Mouse (Mus musculus): Measurements from ENCODE around the gene Dera. TPM values are rescaled to one million over a fixed set of nuclear protein-coding genes. Genes with fewer than 3 reads are reported as not detected.

Dera gene
- polyA plus RNA-seq, 1 experiment, result 27.7 TPM

DNA sequence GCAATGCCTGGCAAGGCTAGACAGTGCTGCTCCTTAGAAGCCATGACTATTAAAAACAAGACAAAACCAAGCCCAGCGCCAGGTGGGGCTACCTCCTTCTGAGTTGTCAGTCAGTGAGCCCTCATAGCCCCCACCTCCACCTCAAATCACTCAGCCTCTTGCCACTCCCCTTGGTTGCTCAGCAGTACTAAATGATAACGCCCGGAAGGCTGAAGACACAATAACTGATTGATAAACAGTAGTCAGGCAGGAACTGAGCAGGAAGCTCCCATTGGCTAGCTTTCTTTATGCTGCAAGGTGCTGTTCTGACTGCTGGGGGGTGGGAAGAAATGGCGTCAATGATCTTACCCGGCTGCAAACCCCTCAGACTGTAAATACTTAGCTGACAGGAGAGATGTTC lies 37.5 kb upstream of the Dera start:
- 88% methylated on average over 5 of the region's 5 CpGs for WGBS
- H3K4me1 ChIP-seq (replicated peaks; ENCODE audit: control insufficient read depth, insufficient read depth, low read length), result no peaks in the 10 kb centered on the region
- H3K27me3 ChIP-seq (ENCODE audit: control insufficient read depth, insufficient read depth, low read length), result no peaks in the 10 kb centered on the region
- TF ChIP-seq CTCF (IDR thresholded peaks at IDR 0.05; ENCODE audit: borderline replicate concordance, control insufficient read depth, extremely low read depth, insufficient read depth, low read length, poor library complexity), result no peak
- no peak for TF ChIP-seq POLR2A (IDR thresholded peaks at IDR 0.05; ENCODE audit: control insufficient read depth, extremely low read depth, insufficient read depth, low read length, poor library complexity)
- no peak overlapping the region for H3K27ac ChIP-seq (ENCODE audit: control insufficient read depth, insufficient read depth, low read length)
- H3K36me3 ChIP-seq (ENCODE audit: control insufficient read depth, insufficient read depth, low read length), result no peaks in the 10 kb centered on the region
- no peak overlapping the region for H3K4me3 ChIP-seq (ENCODE audit: control insufficient read depth, insufficient read depth, low read length)
- no peak for DNase-seq

DNA sequence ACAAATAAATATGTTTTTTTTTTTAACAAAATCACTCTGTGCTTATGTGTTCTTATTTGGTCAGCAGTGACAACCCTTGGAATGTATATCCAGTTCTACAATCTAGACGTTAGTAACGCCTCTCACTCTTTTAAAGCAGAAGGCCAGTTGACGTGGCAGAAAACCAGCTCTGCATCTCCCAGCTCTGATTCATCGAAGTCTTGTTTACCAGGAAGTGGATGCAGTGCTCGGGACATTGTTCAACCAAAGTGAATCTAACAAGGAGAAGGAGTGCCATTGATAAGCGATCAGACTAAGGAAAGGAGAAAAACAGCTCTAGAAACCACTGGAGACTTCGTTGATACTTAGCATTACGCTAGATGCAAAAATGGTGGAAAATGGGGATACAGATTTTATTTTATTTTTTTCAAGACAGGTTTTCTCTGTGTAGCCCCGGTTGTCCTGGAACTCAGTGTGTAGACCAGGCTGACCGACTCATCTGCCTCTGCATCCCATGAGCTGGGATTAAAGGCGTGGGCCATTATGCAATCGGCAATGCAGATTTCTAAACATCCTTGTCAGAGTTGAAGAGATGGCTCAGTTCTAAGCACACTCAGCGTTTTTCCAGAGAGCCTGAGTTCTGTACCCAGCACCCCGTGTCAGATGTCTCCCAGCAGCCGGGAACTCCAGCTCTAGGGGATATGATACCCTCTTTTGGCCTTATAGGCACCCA lies 32.0 kb upstream of the Dera start:
- DNase-seq, result no peak
- 89% methylated on average over 15 of the region's 15 CpGs for WGBS
- TF ChIP-seq POLR2A (IDR thresholded peaks at IDR 0.05; ENCODE audit: control insufficient read depth, extremely low read depth, insufficient read depth, low read length, poor library complexity) (no peak), CTCF (IDR thresholded peaks at IDR 0.05; ENCODE audit: borderline replicate concordance, control insufficient read depth, extremely low read depth, insufficient read depth, low read length, poor library complexity) (no peak)
- no peaks in the 10 kb centered on the region for H3K4me1 ChIP-seq (replicated peaks; ENCODE audit: control insufficient read depth, insufficient read depth, low read length)
- H3K4me3 ChIP-seq (ENCODE audit: control insufficient read depth, insufficient read depth, low read length), result no peak overlapping the region
- no peak overlapping the region for H3K27ac ChIP-seq (ENCODE audit: control insufficient read depth, insufficient read depth, low read length)
- H3K27me3 ChIP-seq (ENCODE audit: control insufficient read depth, insufficient read depth, low read length), result no peaks in the 10 kb centered on the region
- H3K36me3 ChIP-seq (ENCODE audit: control insufficient read depth, insufficient read depth, low read length), result no peaks in the 10 kb centered on the region

DNA sequence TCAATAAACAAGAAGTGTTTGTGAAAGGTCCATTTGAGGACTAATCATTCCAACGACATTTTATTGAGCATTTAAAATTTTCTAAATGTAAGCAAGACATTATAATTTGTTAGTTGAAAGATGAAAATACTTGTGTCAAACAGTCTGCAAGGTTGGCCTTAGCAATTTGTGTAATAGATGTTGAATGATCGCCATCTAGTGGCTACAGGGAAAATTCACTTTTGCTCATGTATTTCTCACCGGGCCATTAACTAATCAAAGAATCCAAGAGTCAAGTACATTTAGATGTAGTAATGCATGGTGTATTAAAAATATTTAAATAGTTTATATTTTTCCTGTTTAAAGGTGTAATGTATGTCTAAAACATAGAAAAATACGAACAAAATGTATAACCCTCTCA lies 30.4 kb upstream of the Dera start:
- 8% methylated on average over 4 of the region's 4 CpGs for WGBS

DNA sequence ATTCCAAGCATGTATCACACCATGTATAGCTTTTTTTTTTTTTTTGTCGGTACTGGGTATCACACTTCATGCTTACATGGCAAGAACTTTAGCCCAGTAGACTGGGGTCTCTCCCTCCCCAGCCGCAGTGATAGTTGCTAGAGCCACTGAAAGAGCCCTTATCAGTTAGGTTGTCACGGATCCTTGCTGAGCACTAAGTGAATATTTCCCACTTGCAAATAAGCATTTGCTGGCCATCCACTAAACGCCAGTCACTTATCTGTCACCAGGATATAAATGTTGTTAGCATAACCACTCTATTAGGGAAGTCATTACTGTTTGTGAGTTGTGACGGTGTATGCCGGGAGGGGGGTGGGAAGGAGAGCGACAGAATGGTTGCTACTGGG lies 19.9 kb upstream of the Dera start:
- 8% methylated on average over 7 of the region's 7 CpGs for WGBS
- Histone ChIP-seq H3K27ac (ENCODE audit: control insufficient read depth, insufficient read depth, low read length) (no peak overlapping the region), H3K4me1 (replicated peaks; ENCODE audit: control insufficient read depth, insufficient read depth, low read length) (peaks cover 9% of the 10 kb centered on the region), H3K27me3 (ENCODE audit: control insufficient read depth, insufficient read depth, low read length) (no peaks in the 10 kb centered on the region), H3K4me3 (ENCODE audit: control insufficient read depth, insufficient read depth, low read length) (peak overlapping the region; percentile 81), H3K36me3 (ENCODE audit: control insufficient read depth, insufficient read depth, low read length) (peaks cover 3% of the 10 kb centered on the region)
- no peak for DNase-seq
- no peak for TF ChIP-seq POLR2A (IDR thresholded peaks at IDR 0.05; ENCODE audit: control insufficient read depth, extremely low read depth, insufficient read depth, low read length, poor library complexity)
- TF ChIP-seq CTCF (IDR thresholded peaks at IDR 0.05; ENCODE audit: borderline replicate concordance, control insufficient read depth, extremely low read depth, insufficient read depth, low read length, poor library complexity), result no peak

More for the DNA sequence above, 30.4 kb upstream of the Dera start:
- Histone ChIP-seq H3K27ac (ENCODE audit: control insufficient read depth, insufficient read depth, low read length) (no peak overlapping the region), H3K36me3 (ENCODE audit: control insufficient read depth, insufficient read depth, low read length) (no peaks in the 10 kb centered on the region), H3K27me3 (ENCODE audit: control insufficient read depth, insufficient read depth, low read length) (no peaks in the 10 kb centered on the region), H3K4me3 (ENCODE audit: control insufficient read depth, insufficient read depth, low read length) (no peak overlapping the region), H3K4me1 (replicated peaks; ENCODE audit: control insufficient read depth, insufficient read depth, low read length) (no peaks in the 10 kb centered on the region)
- TF ChIP-seq POLR2A (IDR thresholded peaks at IDR 0.05; ENCODE audit: control insufficient read depth, extremely low read depth, insufficient read depth, low read length, poor library complexity) (no peak), CTCF (IDR thresholded peaks at IDR 0.05; ENCODE audit: borderline replicate concordance, control insufficient read depth, extremely low read depth, insufficient read depth, low read length, poor library complexity) (no peak)
- DNase-seq, result no peak

DNA sequence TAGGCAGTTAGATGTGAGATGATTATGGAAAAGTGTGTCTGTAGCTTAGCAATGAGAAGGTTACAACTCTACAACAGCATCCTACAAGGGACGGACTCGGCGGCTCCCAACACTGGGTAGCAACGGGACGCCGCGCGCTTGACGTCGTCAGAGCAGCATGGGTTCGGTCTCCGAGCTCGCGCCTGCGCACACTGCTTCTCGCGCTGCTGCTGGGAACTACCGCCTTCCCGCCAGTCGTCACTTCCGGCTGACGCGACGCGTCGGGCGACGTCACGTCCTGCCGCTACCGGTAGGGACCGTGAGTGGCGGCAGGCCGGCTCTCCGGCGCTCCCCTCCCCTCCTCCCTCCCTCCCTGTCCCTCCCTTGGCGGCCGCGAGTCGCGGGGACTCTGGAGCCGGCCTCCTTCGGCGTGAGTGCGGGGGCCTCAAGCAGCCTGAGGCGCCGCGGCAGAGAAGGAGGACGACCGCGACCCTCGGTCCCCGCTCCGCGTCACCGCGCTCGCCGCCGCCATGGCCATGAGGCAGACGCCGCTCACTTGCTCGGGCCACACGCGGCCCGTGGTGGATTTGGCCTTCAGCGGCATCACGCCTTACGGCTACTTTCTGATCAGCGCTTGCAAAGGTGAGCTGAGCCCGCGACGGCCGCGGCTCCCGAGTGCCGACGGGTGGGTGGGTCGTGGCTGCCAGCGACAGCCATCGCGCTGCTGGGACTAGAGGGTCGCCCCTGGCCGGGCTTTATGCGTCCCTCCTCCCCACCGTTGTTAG lies 19.3 kb upstream of the Dera start, which contains the start of gene Strap:
Gene Strap, plus strand, starts transcription at position 233 of the 764 bp plus-strand sequence.
- Histone ChIP-seq H3K4me1 (replicated peaks; ENCODE audit: control insufficient read depth, insufficient read depth, low read length) (peaks cover 9% of the 10 kb centered on the region), H3K27me3 (ENCODE audit: control insufficient read depth, insufficient read depth, low read length) (no peaks in the 10 kb centered on the region), H3K27ac (ENCODE audit: control insufficient read depth, insufficient read depth, low read length) (no peak within 1 kb of the TSS), H3K36me3 (ENCODE audit: control insufficient read depth, insufficient read depth, low read length) (peaks cover 9% of the 10 kb centered on the region), H3K4me3 (ENCODE audit: control insufficient read depth, insufficient read depth, low read length) (peak within 1 kb of the TSS; percentile 81)
- WGBS, result under 1% methylated on average over 78 of the region's 86 CpGs
- peak; percentile 80 for TF ChIP-seq POLR2A (IDR thresholded peaks at IDR 0.05; ENCODE audit: control insufficient read depth, extremely low read depth, insufficient read depth, low read length, poor library complexity)
- peak; percentile 47; the same call in 1 of the 2 replicates for TF ChIP-seq CTCF (IDR thresholded peaks at IDR 0.05; ENCODE audit: borderline replicate concordance, control insufficient read depth, extremely low read depth, insufficient read depth, low read length, poor library complexity)
- peak; percentile 89 for DNase-seq

DNA sequence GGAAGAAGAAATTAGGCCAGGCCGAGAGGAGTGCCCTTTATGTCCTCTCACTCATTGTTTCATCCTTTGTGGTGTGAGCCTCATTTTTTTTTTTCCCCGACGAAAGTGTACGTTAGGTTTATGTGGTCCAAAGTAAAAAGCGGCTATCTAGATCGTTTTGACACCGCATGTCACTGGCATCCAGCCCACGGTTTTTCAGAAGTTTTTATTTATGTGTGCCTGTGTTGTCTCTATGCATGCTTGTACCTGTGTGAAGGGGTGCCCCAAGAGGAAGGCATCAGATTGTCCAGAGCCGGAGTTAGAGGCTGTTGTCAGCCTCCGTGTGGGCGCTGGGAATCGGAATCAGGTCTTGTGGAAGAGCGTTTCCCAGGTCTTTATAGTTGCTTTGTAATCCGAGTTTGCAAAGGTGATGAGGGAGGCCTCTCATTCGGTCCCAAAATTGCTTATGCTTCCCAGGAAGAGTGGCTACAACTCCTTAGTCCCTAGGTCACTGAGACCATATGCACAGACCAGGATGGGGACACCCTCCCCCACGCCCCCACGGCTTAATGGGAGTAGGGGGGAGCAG lies 18.6 kb upstream of the Dera start:
- H3K4me1 ChIP-seq (replicated peaks; ENCODE audit: control insufficient read depth, insufficient read depth, low read length), result peaks cover 9% of the 10 kb centered on the region
- TF ChIP-seq CTCF (IDR thresholded peaks at IDR 0.05; ENCODE audit: borderline replicate concordance, control insufficient read depth, extremely low read depth, insufficient read depth, low read length, poor library complexity) (no peak), POLR2A (IDR thresholded peaks at IDR 0.05; ENCODE audit: control insufficient read depth, extremely low read depth, insufficient read depth, low read length, poor library complexity) (no peak)
- no peaks in the 10 kb centered on the region for H3K27me3 ChIP-seq (ENCODE audit: control insufficient read depth, insufficient read depth, low read length)
- H3K4me3 ChIP-seq (ENCODE audit: control insufficient read depth, insufficient read depth, low read length), result peak overlapping the region; percentile 81
- DNase-seq, result no peak
- peaks cover 14% of the 10 kb centered on the region for H3K36me3 ChIP-seq (ENCODE audit: control insufficient read depth, insufficient read depth, low read length)
- no peak overlapping the region for H3K27ac ChIP-seq (ENCODE audit: control insufficient read depth, insufficient read depth, low read length)
- WGBS, result 14% methylated on average over 17 of the region's 17 CpGs

All from thymus, adult 2 months (tissue).